Mouse (Mus musculus): ENCODE measurements around the gene Tgfa. TPM values are rescaled to one million over a fixed set of nuclear protein-coding genes. Genes with fewer than 3 reads are reported as not detected.

The Tgfa gene
- polyA plus RNA-seq, 1 experiment: 18.6 TPM

GRCm38 (mm10) chr6:86182626-86183025, 12.4 kb upstream of the Tgfa start:
- Histone ChIP-seq H3K4me1 (ENCODE audit: control insufficient read depth, insufficient read depth, low read length) (no peaks in the 10 kb centered on the region), H3K4me3 (ENCODE audit: insufficient read depth, low read length) (no peak overlapping the region), H3K27ac (ENCODE audit: insufficient read depth, low read length) (no peak overlapping the region)
- TF ChIP-seq CTCF (IDR thresholded peaks at IDR 0.05; ENCODE audit: extremely low read depth, insufficient read depth, low read length): no peak
- TF ChIP-seq POLR2A (IDR thresholded peaks at IDR 0.05; ENCODE audit: extremely low read depth, insufficient read depth, low read length): no peak

GRCm38 (mm10) chr6:86186106-86186955, 8.7 kb upstream of the Tgfa start:
- TF ChIP-seq CTCF (IDR thresholded peaks at IDR 0.05; ENCODE audit: extremely low read depth, insufficient read depth, low read length) (no peak), POLR2A (IDR thresholded peaks at IDR 0.05; ENCODE audit: extremely low read depth, insufficient read depth, low read length) (no peak)
- Histone ChIP-seq H3K4me1 (ENCODE audit: control insufficient read depth, insufficient read depth, low read length) (no peaks in the 10 kb centered on the region), H3K27ac (ENCODE audit: insufficient read depth, low read length) (peak overlapping the region; percentile 89), H3K4me3 (ENCODE audit: insufficient read depth, low read length) (no peak overlapping the region)

DNA sequence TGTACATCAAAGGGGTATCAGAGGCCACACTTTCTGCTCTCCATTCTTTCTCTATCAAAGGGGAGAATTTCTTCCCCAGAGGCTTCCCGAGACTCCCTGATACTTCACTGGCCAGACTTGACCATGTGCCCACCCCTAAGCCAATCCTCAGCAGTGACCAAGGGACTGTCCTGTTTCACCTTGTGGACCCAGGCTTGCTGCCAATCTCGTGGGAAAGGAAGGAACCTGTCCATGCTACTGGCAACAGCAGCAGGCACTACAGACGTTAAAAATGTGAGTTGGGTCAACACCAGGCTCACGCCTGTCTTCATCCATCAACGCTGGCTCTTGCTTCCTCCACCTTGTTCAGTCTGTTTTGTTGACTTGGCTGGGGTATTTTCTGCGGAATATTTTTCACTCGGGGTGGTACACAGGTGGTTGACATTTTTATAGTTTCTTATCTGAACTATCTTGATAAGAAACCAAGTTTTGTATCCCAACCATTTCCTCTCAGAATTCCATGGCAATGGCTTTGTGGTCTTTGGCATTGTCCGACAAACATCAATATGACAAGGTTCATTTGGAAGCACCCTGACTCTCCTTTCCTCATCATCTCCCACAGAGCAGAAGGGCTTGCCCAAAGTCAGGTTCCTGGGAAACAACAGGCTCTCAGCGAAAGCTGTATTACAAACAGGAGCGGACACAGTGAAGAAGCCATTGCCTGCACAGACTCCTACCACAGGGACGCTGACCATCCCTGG, 6.1 kb upstream of the Tgfa start:
- Histone ChIP-seq H3K4me3 (ENCODE audit: insufficient read depth, low read length) (no peak overlapping the region), H3K4me1 (ENCODE audit: control insufficient read depth, insufficient read depth, low read length) (no peaks in the 10 kb centered on the region), H3K27ac (ENCODE audit: insufficient read depth, low read length) (no peak overlapping the region)
- TF ChIP-seq POLR2A (IDR thresholded peaks at IDR 0.05; ENCODE audit: extremely low read depth, insufficient read depth, low read length) (no peak), CTCF (IDR thresholded peaks at IDR 0.05; ENCODE audit: extremely low read depth, insufficient read depth, low read length) (no peak)

DNA sequence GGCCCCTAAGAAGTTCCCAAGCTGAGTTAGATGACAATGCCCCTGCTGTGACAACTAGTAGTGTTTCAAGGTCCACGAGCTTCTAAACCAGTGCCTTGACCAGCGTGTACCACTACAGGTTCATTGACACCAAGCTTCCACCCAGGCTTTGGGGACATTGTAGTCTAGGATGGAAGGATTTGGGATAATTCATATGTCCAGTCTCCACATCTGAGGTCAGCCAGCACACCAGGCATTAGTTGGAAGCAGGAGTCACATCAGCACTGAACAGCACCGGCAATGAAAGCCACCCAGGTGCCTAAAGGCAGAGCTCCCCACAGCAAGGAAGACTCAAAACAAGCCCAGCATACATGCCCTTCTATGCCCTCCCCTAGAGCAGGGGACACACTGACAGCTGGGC, 4.4 kb upstream of the Tgfa start:
- Histone ChIP-seq H3K4me3 (ENCODE audit: insufficient read depth, low read length) (no peak overlapping the region), H3K27ac (ENCODE audit: insufficient read depth, low read length) (no peak overlapping the region), H3K4me1 (ENCODE audit: control insufficient read depth, insufficient read depth, low read length) (no peaks in the 10 kb centered on the region)
- TF ChIP-seq POLR2A (IDR thresholded peaks at IDR 0.05; ENCODE audit: extremely low read depth, insufficient read depth, low read length): no peak
- no peak for TF ChIP-seq CTCF (IDR thresholded peaks at IDR 0.05; ENCODE audit: extremely low read depth, insufficient read depth, low read length)

- peaks cover 4% of the 10 kb centered on the region; the same call in 1 of the 2 replicates for H3K4me1 ChIP-seq (ENCODE audit: control insufficient read depth, insufficient read depth, low read length)
- TF ChIP-seq CTCF (IDR thresholded peaks at IDR 0.05; ENCODE audit: extremely low read depth, insufficient read depth, low read length): no peak
- TF ChIP-seq POLR2A (IDR thresholded peaks at IDR 0.05; ENCODE audit: extremely low read depth, insufficient read depth, low read length): no peak
- H3K27ac ChIP-seq (ENCODE audit: insufficient read depth, low read length): no peak overlapping the region
- no peak overlapping the region for H3K4me3 ChIP-seq (ENCODE audit: insufficient read depth, low read length)
Measured at GRCm38 (mm10) chr6:86192978-86193377, 2.0 kb upstream of the Tgfa start.

- Histone ChIP-seq H3K4me1 (ENCODE audit: control insufficient read depth, insufficient read depth, low read length) (peaks cover 4% of the 10 kb centered on the region; the same call in 1 of the 2 replicates), H3K27ac (ENCODE audit: insufficient read depth, low read length) (no peak overlapping the region), H3K4me3 (ENCODE audit: insufficient read depth, low read length) (no peak overlapping the region)
- TF ChIP-seq CTCF (IDR thresholded peaks at IDR 0.05; ENCODE audit: extremely low read depth, insufficient read depth, low read length) (peak; percentile 53), POLR2A (IDR thresholded peaks at IDR 0.05; ENCODE audit: extremely low read depth, insufficient read depth, low read length) (no peak)
Measured at GRCm38 (mm10) chr6:86193879-86194278, 1.1 kb upstream of the Tgfa start.

DNA sequence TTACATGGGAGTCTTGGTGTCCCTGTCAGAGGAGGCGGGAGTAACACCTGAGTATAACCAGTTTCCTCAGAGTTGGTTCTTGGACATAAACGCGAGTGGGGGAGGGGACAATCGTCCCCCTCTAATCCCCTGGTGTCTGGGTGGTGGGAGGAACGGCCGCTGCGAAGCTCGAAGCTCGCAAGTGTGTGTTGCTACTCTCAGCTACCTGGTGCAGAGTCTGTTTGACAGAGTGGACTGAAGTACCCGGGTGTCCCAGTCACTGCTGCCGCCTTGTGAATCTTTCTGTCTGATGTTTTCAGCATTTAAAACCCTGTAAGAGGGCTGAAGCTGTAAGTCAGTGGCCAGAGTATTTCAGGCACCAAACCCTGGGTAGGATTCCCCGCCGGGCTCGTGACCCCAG, 1.0 kb downstream of the Tgfa start:
- Histone ChIP-seq H3K4me1 (ENCODE audit: control insufficient read depth, insufficient read depth, low read length) (peaks cover 4% of the 10 kb centered on the region; the same call in 1 of the 2 replicates), H3K27ac (ENCODE audit: insufficient read depth, low read length) (no peak overlapping the region), H3K4me3 (ENCODE audit: insufficient read depth, low read length) (peak overlapping the region; percentile 83)
- TF ChIP-seq POLR2A (IDR thresholded peaks at IDR 0.05; ENCODE audit: extremely low read depth, insufficient read depth, low read length) (no peak), CTCF (IDR thresholded peaks at IDR 0.05; ENCODE audit: extremely low read depth, insufficient read depth, low read length) (no peak)

DNA sequence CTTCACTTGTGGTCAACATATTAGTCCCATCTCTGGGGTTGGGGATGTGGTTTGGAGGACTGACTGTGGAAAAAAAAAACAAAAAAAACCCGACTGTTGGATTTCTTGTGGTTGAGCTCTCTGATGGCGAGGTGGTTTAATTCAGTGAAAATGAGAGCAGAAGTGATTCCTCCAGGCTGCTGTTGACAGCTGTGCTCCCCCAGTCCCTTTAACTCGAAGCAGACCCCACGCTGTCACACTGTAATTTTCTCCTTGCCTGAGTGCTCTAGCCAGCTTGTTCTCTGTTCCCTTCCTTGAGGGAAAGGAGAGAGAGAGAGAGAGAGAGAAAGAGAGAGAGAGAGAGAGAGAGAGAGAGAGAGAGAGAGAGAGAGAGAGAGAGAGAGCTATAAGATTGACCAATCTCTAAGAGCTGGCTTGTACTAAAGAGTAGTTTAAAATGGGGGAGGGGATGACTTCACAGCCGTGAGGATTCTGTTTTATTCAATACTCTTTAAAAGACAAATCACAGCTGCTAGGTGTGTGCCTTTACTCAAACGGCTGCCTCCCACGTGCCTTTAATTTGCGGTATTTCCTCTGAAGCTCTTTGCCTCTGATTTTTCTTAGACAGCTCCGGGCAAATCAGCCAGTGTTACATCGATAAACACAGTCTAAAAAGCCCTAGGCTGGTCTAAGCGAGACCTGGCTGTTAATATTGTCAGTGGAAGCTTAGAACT, 2.3 kb downstream of the Tgfa start:
- TF ChIP-seq POLR2A (IDR thresholded peaks at IDR 0.05; ENCODE audit: extremely low read depth, insufficient read depth, low read length) (no peak), CTCF (IDR thresholded peaks at IDR 0.05; ENCODE audit: extremely low read depth, insufficient read depth, low read length) (no peak)
- Histone ChIP-seq H3K4me1 (ENCODE audit: control insufficient read depth, insufficient read depth, low read length) (peaks cover 4% of the 10 kb centered on the region; the same call in 1 of the 2 replicates), H3K4me3 (ENCODE audit: insufficient read depth, low read length) (0 out of 2 replicates have a peak overlapping the region, but pooled peaks have one; percentile 83), H3K27ac (ENCODE audit: insufficient read depth, low read length) (no peak overlapping the region)

- H3K27ac ChIP-seq (ENCODE audit: insufficient read depth, low read length): no peak overlapping the region
- peaks cover 3% of the 10 kb centered on the region; the same call in 1 of the 2 replicates for H3K4me1 ChIP-seq (ENCODE audit: control insufficient read depth, insufficient read depth, low read length)
- H3K4me3 ChIP-seq (ENCODE audit: insufficient read depth, low read length): no peak overlapping the region
- TF ChIP-seq CTCF (IDR thresholded peaks at IDR 0.05; ENCODE audit: extremely low read depth, insufficient read depth, low read length) (no peak), POLR2A (IDR thresholded peaks at IDR 0.05; ENCODE audit: extremely low read depth, insufficient read depth, low read length) (no peak)
Measured at GRCm38 (mm10) chr6:86200934-86201333, 5.9 kb downstream of the Tgfa start.
